Mouse (Mus musculus): ENCODE data around the gene Tspyl4. TPM values are rescaled to one million over a fixed set of nuclear protein-coding genes. Genes with fewer than 3 reads are reported as not detected.

The Tspyl4 gene
- polyA plus RNA-seq, 1 experiment from 2014 or later, result 9.8 TPM

DNA sequence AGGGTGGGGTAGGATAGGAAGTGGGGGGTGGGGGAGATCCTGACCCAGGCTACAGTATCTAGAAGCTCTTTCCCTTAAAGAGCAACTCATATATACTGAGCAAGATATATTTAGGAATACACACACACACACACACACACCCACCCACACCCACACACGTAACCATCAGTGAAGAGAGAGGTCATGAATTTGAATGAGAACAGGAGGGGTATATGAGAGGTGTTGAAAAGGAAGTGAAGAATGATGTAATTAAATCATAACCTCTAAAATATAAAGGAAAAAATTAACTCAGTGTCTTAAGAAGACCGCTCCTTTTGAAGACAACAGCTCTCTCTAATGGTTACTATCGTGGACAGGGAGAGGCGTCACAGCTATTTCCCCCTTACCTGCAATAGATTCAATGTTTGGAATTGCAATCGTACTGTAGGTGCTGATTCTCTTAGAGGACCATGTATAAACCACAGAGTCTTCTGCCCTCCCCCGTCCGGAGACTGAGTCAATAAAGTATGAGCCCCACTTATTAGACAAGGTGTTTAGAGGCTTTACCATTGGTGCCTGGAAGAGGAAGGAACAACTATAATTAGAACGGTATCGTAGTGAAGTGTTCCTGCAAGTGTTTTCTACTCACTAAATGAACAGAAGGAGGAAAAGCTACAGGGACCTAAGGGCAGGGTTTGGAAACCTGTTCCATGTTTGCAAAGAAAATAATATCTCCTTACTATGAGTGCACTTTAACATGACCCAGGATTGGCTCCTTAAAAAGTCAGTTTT lies 12.9 kb downstream of the Tspyl4 start:
- Histone ChIP-seq H3K9me3 (ENCODE audit: control insufficient read depth, low read depth, low read length) (no peaks in the 10 kb centered on the region), H3K9ac (replicated peaks; ENCODE audit: low read depth, low read length) (no peak overlapping the region), H3K36me3 (ENCODE audit: control insufficient read depth, insufficient read depth, low read length) (no peaks in the 10 kb centered on the region), H3K27ac (ENCODE audit: low read length) (no peak overlapping the region), H3K4me2 (replicated peaks; ENCODE audit: low read depth, low read length) (no peak overlapping the region), H3K27me3 (ENCODE audit: control insufficient read depth, insufficient read depth, low read length) (no peaks in the 10 kb centered on the region), H3K4me1 (ENCODE audit: control insufficient read depth, insufficient read depth, low read length) (no peaks in the 10 kb centered on the region), H3K4me3 (ENCODE audit: low read depth, low read length) (no peak overlapping the region)
- WGBS, result 87% methylated on average over 9 of the region's 9 CpGs
- no peak for ATAC-seq (ENCODE audit: insufficient number of reproducible peaks, insufficient read depth, low FRiP score, low read depth)

DNA sequence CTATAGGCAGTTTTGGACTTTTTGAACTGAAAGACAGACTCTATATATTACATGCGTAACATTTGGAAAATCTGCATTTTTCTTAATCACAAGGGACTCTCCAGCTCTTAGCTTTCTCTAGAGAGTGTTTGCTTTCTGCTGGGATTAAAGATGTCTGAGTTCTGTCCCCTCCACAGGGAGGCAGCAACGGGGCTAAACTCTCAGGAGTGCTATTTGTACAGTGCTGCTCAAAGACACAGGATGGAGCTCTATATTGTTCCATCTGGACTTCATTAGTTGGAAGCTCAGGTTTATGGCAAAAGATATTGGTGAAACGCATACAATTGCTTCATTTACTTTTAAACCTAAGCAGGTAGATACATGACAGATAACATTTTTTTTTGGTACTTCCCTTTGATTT lies 15.3 kb downstream of the Tspyl4 start:
- Histone ChIP-seq H3K4me3 (ENCODE audit: low read depth, low read length) (no peak overlapping the region), H3K27me3 (ENCODE audit: control insufficient read depth, insufficient read depth, low read length) (no peaks in the 10 kb centered on the region), H3K9me3 (ENCODE audit: control insufficient read depth, low read depth, low read length) (no peaks in the 10 kb centered on the region), H3K27ac (ENCODE audit: low read length) (no peak overlapping the region), H3K4me1 (ENCODE audit: control insufficient read depth, insufficient read depth, low read length) (no peaks in the 10 kb centered on the region; the same call in 1 of the 2 replicates), H3K4me2 (replicated peaks; ENCODE audit: low read depth, low read length) (no peak overlapping the region), H3K9ac (replicated peaks; ENCODE audit: low read depth, low read length) (no peak overlapping the region), H3K36me3 (ENCODE audit: control insufficient read depth, insufficient read depth, low read length) (no peaks in the 10 kb centered on the region)
- 76% methylated on average over 3 of the region's 3 CpGs for WGBS
- no peak for ATAC-seq (ENCODE audit: insufficient number of reproducible peaks, insufficient read depth, low FRiP score, low read depth)

DNA sequence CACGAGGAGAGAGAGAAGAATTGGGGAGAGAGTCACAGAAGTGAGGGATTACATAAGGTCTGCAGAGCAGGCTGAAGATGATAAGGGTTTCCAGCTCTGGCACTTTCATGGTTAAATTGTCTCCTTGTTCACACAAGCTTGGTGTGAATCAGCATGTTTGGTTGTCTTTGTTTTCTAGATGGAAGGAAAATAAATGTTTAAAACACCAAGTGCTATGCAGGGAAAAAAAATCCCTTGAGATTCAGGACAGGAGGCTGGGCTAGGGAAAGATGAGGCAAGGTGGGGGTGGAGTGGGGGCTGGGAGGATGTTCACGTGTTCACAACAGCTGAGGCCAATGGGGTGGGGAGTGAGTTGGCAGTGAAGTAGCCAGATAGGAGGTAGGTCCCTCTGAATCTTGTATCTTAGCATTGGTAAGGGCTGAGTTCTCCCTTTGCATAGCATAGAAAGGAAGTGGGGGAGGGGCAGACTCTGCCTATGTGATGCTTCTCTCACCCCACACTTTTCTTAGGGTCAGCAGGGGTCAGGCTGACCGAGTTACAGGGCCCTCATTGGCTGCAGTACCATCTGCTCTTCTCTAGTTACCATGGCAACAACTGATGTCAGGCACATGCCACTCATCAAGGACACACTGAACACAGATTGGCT lies 19.5 kb downstream of the Tspyl4 start:
- H3K27ac ChIP-seq (ENCODE audit: low read length), result no peak overlapping the region
- no peak overlapping the region for H3K4me3 ChIP-seq (ENCODE audit: low read depth, low read length)
- 2% methylated on average over 3 of the region's 3 CpGs for WGBS
- 0 out of 2 replicates have a peak overlapping the region, but pooled peaks have one; percentile 5 for H3K4me2 ChIP-seq (replicated peaks; ENCODE audit: low read depth, low read length)
- peak; percentile 81 for ATAC-seq (ENCODE audit: insufficient number of reproducible peaks, insufficient read depth, low FRiP score, low read depth)
- no peaks in the 10 kb centered on the region for H3K9me3 ChIP-seq (ENCODE audit: control insufficient read depth, low read depth, low read length)
- peaks cover under 1% of the 10 kb centered on the region; the same call in 1 of the 2 replicates for H3K36me3 ChIP-seq (ENCODE audit: control insufficient read depth, insufficient read depth, low read length)
- H3K9ac ChIP-seq (replicated peaks; ENCODE audit: low read depth, low read length), result no peak overlapping the region
- no peaks in the 10 kb centered on the region; the same call in 1 of the 2 replicates for H3K4me1 ChIP-seq (ENCODE audit: control insufficient read depth, insufficient read depth, low read length)
- no peaks in the 10 kb centered on the region for H3K27me3 ChIP-seq (ENCODE audit: control insufficient read depth, insufficient read depth, low read length)

DNA sequence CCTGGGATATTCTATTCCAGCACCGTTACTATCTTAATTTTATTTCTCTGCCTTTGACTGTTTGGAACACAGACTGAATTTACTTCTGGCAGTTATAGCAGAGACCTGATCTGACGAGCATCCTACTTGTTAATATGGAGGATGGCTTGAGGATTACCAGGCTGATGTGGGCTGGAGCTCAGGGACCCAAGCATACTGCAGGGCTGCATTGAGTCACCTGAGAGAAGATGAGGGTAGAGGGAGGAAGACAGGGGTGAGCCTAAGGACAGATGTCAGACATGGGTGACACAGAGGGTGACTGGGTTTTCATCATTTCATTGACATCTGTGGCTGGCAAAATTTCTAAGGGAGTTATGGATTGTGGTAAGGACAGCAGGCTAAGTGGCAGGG lies 20.0 kb downstream of the Tspyl4 start:
- Histone ChIP-seq H3K4me3 (ENCODE audit: low read depth, low read length) (no peak overlapping the region), H3K27me3 (ENCODE audit: control insufficient read depth, insufficient read depth, low read length) (no peaks in the 10 kb centered on the region), H3K9ac (replicated peaks; ENCODE audit: low read depth, low read length) (no peak overlapping the region), H3K36me3 (ENCODE audit: control insufficient read depth, insufficient read depth, low read length) (peaks cover 5% of the 10 kb centered on the region; the same call in 1 of the 2 replicates), H3K4me2 (replicated peaks; ENCODE audit: low read depth, low read length) (no peak overlapping the region), H3K27ac (ENCODE audit: low read length) (no peak overlapping the region), H3K4me1 (ENCODE audit: control insufficient read depth, insufficient read depth, low read length) (no peaks in the 10 kb centered on the region; the same call in 1 of the 2 replicates), H3K9me3 (ENCODE audit: control insufficient read depth, low read depth, low read length) (no peaks in the 10 kb centered on the region)
- ATAC-seq (ENCODE audit: insufficient number of reproducible peaks, insufficient read depth, low FRiP score, low read depth), result no peak
- 37% methylated on average over 2 of the region's 2 CpGs for WGBS

GRCm38 (mm10) chr10:34320809-34321208 lies 23.6 kb downstream of the Tspyl4 start:
- 81% methylated on average over 2 of the region's 2 CpGs for WGBS
- ATAC-seq (ENCODE audit: insufficient number of reproducible peaks, insufficient read depth, low FRiP score, low read depth), result no peak

GRCm38 (mm10) chr10:34326701-34327100 lies 29.5 kb downstream of the Tspyl4 start:
- ATAC-seq (ENCODE audit: insufficient number of reproducible peaks, insufficient read depth, low FRiP score, low read depth), result no peak
- Histone ChIP-seq H3K27me3 (ENCODE audit: control insufficient read depth, insufficient read depth, low read length) (no peaks in the 10 kb centered on the region), H3K4me3 (ENCODE audit: low read depth, low read length) (no peak overlapping the region), H3K27ac (ENCODE audit: low read length) (no peak overlapping the region), H3K4me1 (ENCODE audit: control insufficient read depth, insufficient read depth, low read length) (no peaks in the 10 kb centered on the region), H3K36me3 (ENCODE audit: control insufficient read depth, insufficient read depth, low read length) (peaks cover 5% of the 10 kb centered on the region; the same call in 1 of the 2 replicates), H3K9ac (replicated peaks; ENCODE audit: low read depth, low read length) (no peak overlapping the region), H3K9me3 (ENCODE audit: control insufficient read depth, low read depth, low read length) (no peaks in the 10 kb centered on the region), H3K4me2 (replicated peaks; ENCODE audit: low read depth, low read length) (no peak overlapping the region)
- 22% methylated on average over 4 of the region's 4 CpGs for WGBS

More at GRCm38 (mm10) chr10:34320809-34321208, 23.6 kb downstream of the Tspyl4 start:
- Histone ChIP-seq H3K36me3 (ENCODE audit: control insufficient read depth, insufficient read depth, low read length) (peaks cover 5% of the 10 kb centered on the region; the same call in 1 of the 2 replicates), H3K4me2 (replicated peaks; ENCODE audit: low read depth, low read length) (no peak overlapping the region), H3K9me3 (ENCODE audit: control insufficient read depth, low read depth, low read length) (no peaks in the 10 kb centered on the region), H3K27ac (ENCODE audit: low read length) (no peak overlapping the region), H3K27me3 (ENCODE audit: control insufficient read depth, insufficient read depth, low read length) (no peaks in the 10 kb centered on the region), H3K9ac (replicated peaks; ENCODE audit: low read depth, low read length) (no peak overlapping the region), H3K4me1 (ENCODE audit: control insufficient read depth, insufficient read depth, low read length) (no peaks in the 10 kb centered on the region; the same call in 1 of the 2 replicates), H3K4me3 (ENCODE audit: low read depth, low read length) (no peak overlapping the region)

DNA sequence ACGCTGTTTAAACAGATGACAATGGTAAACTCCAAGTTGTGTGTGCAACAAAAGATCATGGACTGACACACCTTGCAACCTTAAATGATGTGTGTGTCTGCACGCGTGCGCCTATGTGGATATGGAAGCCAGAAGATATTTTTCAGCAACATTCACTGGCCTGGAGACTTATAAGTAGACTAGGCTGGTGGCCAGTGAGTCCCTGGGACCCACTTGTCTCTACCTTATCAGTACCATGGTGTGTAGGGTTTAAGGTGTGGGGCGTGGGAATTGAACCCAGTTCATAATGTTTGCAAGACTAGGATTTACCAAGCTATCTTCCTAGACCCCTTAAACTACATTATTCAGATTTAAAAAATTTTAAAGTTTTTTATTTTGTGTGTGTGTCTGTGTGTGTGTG lies 29.9 kb downstream of the Tspyl4 start:
- ATAC-seq (ENCODE audit: insufficient number of reproducible peaks, insufficient read depth, low FRiP score, low read depth), result no peak
- WGBS, result 60% methylated on average over 5 of the region's 5 CpGs

GRCm38 (mm10) chr10:34328310-34328709 lies 31.1 kb downstream of the Tspyl4 start:
- H3K27ac ChIP-seq (ENCODE audit: low read length), result no peak overlapping the region
- no peak overlapping the region for H3K4me3 ChIP-seq (ENCODE audit: low read depth, low read length)
- no peak overlapping the region for H3K4me2 ChIP-seq (replicated peaks; ENCODE audit: low read depth, low read length)
- WGBS, result 3% methylated on average over 2 of the region's 2 CpGs
- H3K9ac ChIP-seq (replicated peaks; ENCODE audit: low read depth, low read length), result no peak overlapping the region
- H3K9me3 ChIP-seq (ENCODE audit: control insufficient read depth, low read depth, low read length), result no peaks in the 10 kb centered on the region
- 0 out of 2 replicates have a peak, but pooled peaks have one; percentile 46 for ATAC-seq (ENCODE audit: insufficient number of reproducible peaks, insufficient read depth, low FRiP score, low read depth)
- H3K36me3 ChIP-seq (ENCODE audit: control insufficient read depth, insufficient read depth, low read length), result no peaks in the 10 kb centered on the region
- no peaks in the 10 kb centered on the region for H3K4me1 ChIP-seq (ENCODE audit: control insufficient read depth, insufficient read depth, low read length)
- H3K27me3 ChIP-seq (ENCODE audit: control insufficient read depth, insufficient read depth, low read length), result no peaks in the 10 kb centered on the region

More for the DNA sequence above, 29.9 kb downstream of the Tspyl4 start:
- H3K4me3 ChIP-seq (ENCODE audit: low read depth, low read length), result no peak overlapping the region
- no peak overlapping the region for H3K4me2 ChIP-seq (replicated peaks; ENCODE audit: low read depth, low read length)
- H3K9me3 ChIP-seq (ENCODE audit: control insufficient read depth, low read depth, low read length), result no peaks in the 10 kb centered on the region
- H3K9ac ChIP-seq (replicated peaks; ENCODE audit: low read depth, low read length), result no peak overlapping the region
- H3K27me3 ChIP-seq (ENCODE audit: control insufficient read depth, insufficient read depth, low read length), result no peaks in the 10 kb centered on the region
- no peak overlapping the region for H3K27ac ChIP-seq (ENCODE audit: low read length)
- H3K4me1 ChIP-seq (ENCODE audit: control insufficient read depth, insufficient read depth, low read length), result no peaks in the 10 kb centered on the region
- peaks cover under 1% of the 10 kb centered on the region; the same call in 1 of the 2 replicates for H3K36me3 ChIP-seq (ENCODE audit: control insufficient read depth, insufficient read depth, low read length)
